14 mouse cellular contexts compared by ENCODE assay signal in genomic region chr16:35232153-35232750, GRCm38 (mm10).
A peak's percentile ranks its signal among the peaks of the same experiment; 100 is the strongest.
DNase-seq lines count a peak whose midpoint lies in the region; ATAC-seq and TF ChIP-seq lines count a peak whose summit lies in the region.
"Had no signal": no experiment of that assay in that cellular context is flagged by ENCODE, and none has a peak within 500 bp of the region (broad histone marks: within the 10 kb centered on the region; RNA-seq: fewer than 3 reads in every experiment).

No protein-coding gene starts in this region.

- DNase-seq in cerebellum, adult 2 months = no peak
- DNase-seq in cerebellum, postnatal 25 days = no peak
- DNase-seq in heart, postnatal 25 days (ENCODE audit: low spot score) = peak; percentile 0
- DNase-seq in heart, adult 8-10 months (ENCODE audit: low spot score) = no peak
- DNase-seq in urinary bladder, postnatal 14 days (ENCODE audit: low spot score) = no peak
- DNase-seq: gastrocnemius, postnatal 25 days; kidney, adult 9 months; layer of hippocampus, postnatal 36 days had no signal

- no peak for TF ChIP-seq CTCF in cerebellum, adult 2 months (IDR thresholded peaks at IDR 0.05; ENCODE audit: borderline replicate concordance, insufficient read depth, low read depth, low read length)

- no peak for TF ChIP-seq POLR2A in cerebellum, adult 2 months (IDR thresholded peaks at IDR 0.05; ENCODE audit: borderline replicate concordance, insufficient read depth, low read length)

- H3K4me1 ChIP-seq in cerebellum, adult 2 months (ENCODE audit: control insufficient read depth, insufficient read depth, low read length) = peaks cover 5% of the 10 kb centered on the region; the same call in 1 of the 2 replicates
- peaks cover 15% of the 10 kb centered on the region for H3K4me1 ChIP-seq in neural tube, embryonic 13.5 days (replicated peaks)
- H3K4me1 ChIP-seq in neural tube, embryonic 15.5 days = peaks cover 7% of the 10 kb centered on the region; the same call in 1 of the 2 replicates
- peaks cover 28% of the 10 kb centered on the region for H3K4me1 ChIP-seq in intestine, embryonic 16.5 days (ENCODE audit: control insufficient read depth, insufficient read depth, low read length)

- intact Hi-C loops in heart, postnatal 25 days (cut with DNase I) = no loop called here

- H3K4me3 ChIP-seq in cerebellum, adult 2 months (replicated peaks; ENCODE audit: insufficient read depth, low read depth, low read length) = no peak overlapping the region
- H3K4me3 ChIP-seq in neural tube, embryonic 13.5 days = no peak overlapping the region
- no peak overlapping the region for H3K4me3 ChIP-seq in neural tube, embryonic 15.5 days (replicated peaks)
- no peak overlapping the region for H3K4me3 ChIP-seq in intestine, embryonic 16.5 days (ENCODE audit: low read length)
- H3K4me3 ChIP-seq: megakaryocyte, embryonic 14.5 days; neural tube, embryonic 12.5 days had no signal

- H3K9ac ChIP-seq in neural tube, embryonic 13.5 days = no peak overlapping the region
- H3K9ac ChIP-seq in neural tube, embryonic 15.5 days (replicated peaks) = no peak overlapping the region
- H3K9ac ChIP-seq in intestine, embryonic 16.5 days (ENCODE audit: low read depth, low read length) = peak overlapping the region; percentile 30; the same call in 1 of the 2 replicates
- H3K9ac ChIP-seq: neural tube, embryonic 12.5 days had no signal

- H3K36me3 ChIP-seq in neural tube, embryonic 13.5 days = no peaks in the 10 kb centered on the region
- H3K36me3 ChIP-seq in neural tube, embryonic 15.5 days = no peaks in the 10 kb centered on the region
- no peaks in the 10 kb centered on the region for H3K36me3 ChIP-seq in intestine, embryonic 16.5 days (ENCODE audit: control insufficient read depth, insufficient read depth, low read length)
- H3K36me3 ChIP-seq: neural tube, embryonic 12.5 days had no signal

- H3K4me2 ChIP-seq in neural tube, embryonic 13.5 days = no peak overlapping the region
- H3K4me2 ChIP-seq in neural tube, embryonic 15.5 days = no peak overlapping the region
- H3K4me2 ChIP-seq in intestine, embryonic 16.5 days (ENCODE audit: low read depth, low read length) = no peak overlapping the region
- H3K4me2 ChIP-seq: liver, embryonic 11.5 days; neural tube, embryonic 12.5 days had no signal

- 0 out of 2 replicates have a peak overlapping the region, but pooled peaks have one; percentile 69 for H3K27ac ChIP-seq in cerebellum, adult 2 months (ENCODE audit: insufficient read depth, low read length)
- H3K27ac ChIP-seq in neural tube, embryonic 13.5 days (replicated peaks) = peak overlapping the region; percentile 23; the same call in 1 of the 2 replicates
- no peak overlapping the region for H3K27ac ChIP-seq in neural tube, embryonic 15.5 days (replicated peaks)
- H3K27ac ChIP-seq in intestine, embryonic 16.5 days (ENCODE audit: low read length) = no peak overlapping the region
- H3K27ac ChIP-seq: neural tube, embryonic 12.5 days had no signal

- H3K27me3 ChIP-seq in cerebellum, adult 2 months (ENCODE audit: control insufficient read depth, insufficient read depth, low read length) = no peaks in the 10 kb centered on the region
- no peaks in the 10 kb centered on the region for H3K27me3 ChIP-seq in neural tube, embryonic 13.5 days
- H3K27me3 ChIP-seq in neural tube, embryonic 15.5 days (replicated peaks) = no peaks in the 10 kb centered on the region
- H3K27me3 ChIP-seq in intestine, embryonic 16.5 days (replicated peaks; ENCODE audit: control insufficient read depth, insufficient read depth, low read length) = no peaks in the 10 kb centered on the region
- H3K27me3 ChIP-seq: neural tube, embryonic 12.5 days had no signal

- H3K9me3 ChIP-seq in neural tube, embryonic 13.5 days = no peaks in the 10 kb centered on the region
- H3K9me3 ChIP-seq in neural tube, embryonic 15.5 days (replicated peaks) = no peaks in the 10 kb centered on the region
- H3K9me3 ChIP-seq in intestine, embryonic 16.5 days (ENCODE audit: control insufficient read depth, low read length) = no peaks in the 10 kb centered on the region
- H3K9me3 ChIP-seq: megakaryocyte, embryonic 14.5 days; neural tube, embryonic 12.5 days had no signal

- no peak for ATAC-seq in neural tube, embryonic 13.5 days (ENCODE audit: low read depth)
- ATAC-seq in neural tube, embryonic 15.5 days (ENCODE audit: low FRiP score) = no peak
- ATAC-seq in intestine, embryonic 16.5 days = 0 out of 2 replicates have a peak, but pooled peaks have one; percentile 37

- WGBS in cerebellum, adult 2 months = 73% methylated on average over 14 of the region's 14 CpGs
- WGBS in neural tube, embryonic 13.5 days = 40% methylated on average over 14 of the region's 14 CpGs
- WGBS in neural tube, embryonic 15.5 days = 32% methylated on average over 14 of the region's 14 CpGs
- WGBS in intestine, embryonic 16.5 days = 39% methylated on average over 14 of the region's 14 CpGs

Comparison
In these comparisons a context has a peak if more than half of its experiments do, and no peak if none do; other contexts are left out.
1. H3K27ac ChIP-seq: peak in cerebellum, adult 2 months (single experiment) and neural tube, embryonic 13.5 days (single experiment); none in neural tube, embryonic 15.5 days (single experiment) and intestine, embryonic 16.5 days (single experiment).